Mouse (Mus musculus): Measurements from ENCODE around the gene C77080. TPM values are rescaled to one million over a fixed set of nuclear protein-coding genes. Genes with fewer than 3 reads are reported as not detected.

C77080 gene
- polyA plus RNA-seq, 1 experiment from 2014 or later = 9.6 TPM

DNA sequence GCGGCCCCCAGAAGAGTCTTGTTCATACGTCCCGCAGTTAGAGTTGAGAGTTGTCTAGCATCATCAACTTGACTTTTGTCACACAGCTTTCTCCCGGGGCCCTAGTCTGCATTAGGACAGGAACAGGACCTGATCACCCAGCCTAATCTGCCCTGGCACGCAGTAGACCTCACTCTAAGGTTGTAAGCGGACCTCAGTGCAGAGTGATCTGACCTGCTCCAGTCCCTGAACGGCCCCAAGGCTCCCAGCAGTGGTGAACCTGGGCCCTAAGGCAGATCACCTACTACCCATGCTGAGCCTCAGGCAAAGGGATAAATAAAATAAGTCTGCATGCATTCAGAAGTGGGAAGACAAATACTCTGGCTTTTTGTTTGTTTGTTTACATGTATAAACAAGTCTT is 11.9 kb downstream of the C77080 start:
- ATAC-seq (ENCODE audit: low FRiP score, low TSS enrichment) (no peak), DNase-seq (ENCODE audit: low spot score) (no peak)
- TF ChIP-seq CTCF (IDR thresholded peaks at IDR 0.05; ENCODE audit: low read depth) (no peak), EP300 (optimal IDR thresholded peaks at IDR 0.05) (no peak)
- Histone ChIP-seq H3K4me1 (replicated peaks; ENCODE audit: control insufficient read depth, insufficient read depth) (peaks cover 3% of the 10 kb centered on the region), H3K36me3 (ENCODE audit: control insufficient read depth, insufficient read depth, low read length) (no peaks in the 10 kb centered on the region), H3K4me2 (replicated peaks; ENCODE audit: low read depth) (no peak overlapping the region), H3K27me3 (ENCODE audit: control insufficient read depth, insufficient read depth, low read length) (no peaks in the 10 kb centered on the region), H3K4me3 (ENCODE audit: low read depth, low read length) (no peak overlapping the region), H3K27ac (replicated peaks) (peak overlapping the region; percentile 98), H3K9ac (ENCODE audit: low read length) (no peak overlapping the region), H3K9me3 (ENCODE audit: control insufficient read depth, low read length) (no peaks in the 10 kb centered on the region)
- WGBS = 52% methylated on average over 7 of the region's 7 CpGs

DNA sequence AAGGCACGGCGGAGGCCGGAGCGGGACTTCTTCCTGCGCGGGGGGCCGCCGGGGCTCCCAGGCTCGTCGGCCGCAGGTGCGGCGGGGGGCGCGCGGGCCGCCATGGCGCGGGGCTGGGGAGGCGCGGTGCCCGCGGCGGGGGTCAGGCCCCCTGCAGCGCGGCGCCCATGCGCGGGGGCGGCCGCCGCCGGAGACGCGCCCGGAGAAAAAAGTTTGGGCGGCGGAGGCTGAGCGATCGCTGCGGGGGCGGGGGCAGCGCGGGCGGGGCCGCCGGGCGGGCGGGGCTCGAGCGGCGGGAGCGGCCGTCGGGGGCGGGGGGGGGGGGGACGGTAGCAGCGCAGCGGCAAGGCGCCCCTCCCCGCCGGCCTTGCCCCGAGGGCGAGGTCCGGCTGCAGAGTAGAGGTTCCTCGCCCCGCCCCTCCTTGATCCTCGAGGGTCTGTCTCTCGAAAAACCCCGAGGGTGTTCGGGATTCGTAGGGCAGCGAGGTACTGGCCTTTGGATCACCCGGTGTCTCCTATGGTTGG is 12.9 kb downstream of the C77080 start:
- peak overlapping the region; percentile 82 for H3K4me2 ChIP-seq (replicated peaks; ENCODE audit: low read depth)
- peak overlapping the region; percentile 72 for H3K4me3 ChIP-seq (ENCODE audit: low read depth, low read length)
- DNase-seq (ENCODE audit: low spot score) = peak; percentile 78
- H3K9ac ChIP-seq (ENCODE audit: low read length) = peak overlapping the region; percentile 94
- H3K27ac ChIP-seq (replicated peaks) = peak overlapping the region; percentile 98
- H3K9me3 ChIP-seq (ENCODE audit: control insufficient read depth, low read length) = no peaks in the 10 kb centered on the region
- 2% methylated on average over 21 of the region's 74 CpGs for WGBS
- peaks cover 3% of the 10 kb centered on the region for H3K4me1 ChIP-seq (replicated peaks; ENCODE audit: control insufficient read depth, insufficient read depth)
- H3K36me3 ChIP-seq (ENCODE audit: control insufficient read depth, insufficient read depth, low read length) = no peaks in the 10 kb centered on the region
- peak; percentile 1; the same call in 1 of the 2 replicates for ATAC-seq (ENCODE audit: low FRiP score, low TSS enrichment)
- no peak for TF ChIP-seq EP300 (optimal IDR thresholded peaks at IDR 0.05)
- TF ChIP-seq CTCF (IDR thresholded peaks at IDR 0.05; ENCODE audit: low read depth) = no peak
- no peaks in the 10 kb centered on the region for H3K27me3 ChIP-seq (ENCODE audit: control insufficient read depth, insufficient read depth, low read length)

DNA sequence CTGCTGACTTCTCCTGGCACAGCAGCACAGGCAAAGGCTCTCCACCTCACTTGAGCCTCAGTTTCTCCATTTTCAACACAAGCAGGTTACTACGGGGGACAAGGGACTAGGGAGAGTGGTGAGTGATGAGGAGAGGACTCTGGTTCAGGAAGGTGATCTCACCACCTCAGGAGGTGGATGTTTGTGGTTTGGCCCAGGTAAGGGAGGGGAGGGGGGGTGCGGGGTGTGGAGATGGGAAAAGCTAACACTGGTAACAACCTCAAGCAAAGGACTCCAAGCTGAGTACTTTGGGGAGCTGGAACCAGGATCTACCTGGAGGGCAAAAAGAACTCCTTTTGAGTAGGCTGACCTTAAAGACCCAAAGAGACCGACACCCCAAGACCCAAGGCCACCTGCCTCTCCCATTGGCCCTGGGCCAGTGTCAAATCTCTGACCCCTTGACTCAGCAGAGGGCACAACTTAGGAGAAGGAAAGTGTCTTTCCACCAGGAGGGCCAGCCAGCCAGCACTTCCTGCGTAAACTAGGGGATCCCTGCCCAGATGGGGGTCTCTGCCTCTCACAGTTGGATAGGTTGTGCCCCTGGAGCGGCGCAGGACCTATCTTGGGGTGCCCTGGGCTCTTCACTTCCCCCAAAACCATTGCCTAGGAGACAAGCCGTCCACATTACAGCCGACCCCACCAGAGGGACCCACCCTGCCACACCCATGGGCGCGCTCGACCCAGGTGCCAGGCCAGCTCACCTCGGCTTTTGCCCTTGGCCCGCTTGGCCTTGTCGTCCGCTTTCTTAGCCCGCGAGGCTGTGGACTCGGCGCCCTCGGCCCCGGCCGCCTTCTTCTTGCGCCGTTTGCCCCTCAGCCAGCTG is 13.6 kb downstream of the C77080 start:
- DNase-seq (ENCODE audit: low spot score) (peak; percentile 83), ATAC-seq (ENCODE audit: low FRiP score, low TSS enrichment) (peak; percentile 35)
- 10% methylated on average over 23 of the region's 24 CpGs for WGBS
- peak overlapping the region; percentile 72 for H3K4me3 ChIP-seq (ENCODE audit: low read depth, low read length)
- no peaks in the 10 kb centered on the region for H3K9me3 ChIP-seq (ENCODE audit: control insufficient read depth, low read length)
- H3K4me2 ChIP-seq (replicated peaks; ENCODE audit: low read depth) = peak overlapping the region; percentile 82
- no peaks in the 10 kb centered on the region for H3K36me3 ChIP-seq (ENCODE audit: control insufficient read depth, insufficient read depth, low read length)
- peaks cover 3% of the 10 kb centered on the region for H3K4me1 ChIP-seq (replicated peaks; ENCODE audit: control insufficient read depth, insufficient read depth)
- peak overlapping the region; percentile 94 for H3K9ac ChIP-seq (ENCODE audit: low read length)
- no peaks in the 10 kb centered on the region for H3K27me3 ChIP-seq (ENCODE audit: control insufficient read depth, insufficient read depth, low read length)
- H3K27ac ChIP-seq (replicated peaks) = peak overlapping the region; percentile 98
- TF ChIP-seq EP300 (optimal IDR thresholded peaks at IDR 0.05) (no peak), CTCF (IDR thresholded peaks at IDR 0.05; ENCODE audit: low read depth) (no peak)

DNA sequence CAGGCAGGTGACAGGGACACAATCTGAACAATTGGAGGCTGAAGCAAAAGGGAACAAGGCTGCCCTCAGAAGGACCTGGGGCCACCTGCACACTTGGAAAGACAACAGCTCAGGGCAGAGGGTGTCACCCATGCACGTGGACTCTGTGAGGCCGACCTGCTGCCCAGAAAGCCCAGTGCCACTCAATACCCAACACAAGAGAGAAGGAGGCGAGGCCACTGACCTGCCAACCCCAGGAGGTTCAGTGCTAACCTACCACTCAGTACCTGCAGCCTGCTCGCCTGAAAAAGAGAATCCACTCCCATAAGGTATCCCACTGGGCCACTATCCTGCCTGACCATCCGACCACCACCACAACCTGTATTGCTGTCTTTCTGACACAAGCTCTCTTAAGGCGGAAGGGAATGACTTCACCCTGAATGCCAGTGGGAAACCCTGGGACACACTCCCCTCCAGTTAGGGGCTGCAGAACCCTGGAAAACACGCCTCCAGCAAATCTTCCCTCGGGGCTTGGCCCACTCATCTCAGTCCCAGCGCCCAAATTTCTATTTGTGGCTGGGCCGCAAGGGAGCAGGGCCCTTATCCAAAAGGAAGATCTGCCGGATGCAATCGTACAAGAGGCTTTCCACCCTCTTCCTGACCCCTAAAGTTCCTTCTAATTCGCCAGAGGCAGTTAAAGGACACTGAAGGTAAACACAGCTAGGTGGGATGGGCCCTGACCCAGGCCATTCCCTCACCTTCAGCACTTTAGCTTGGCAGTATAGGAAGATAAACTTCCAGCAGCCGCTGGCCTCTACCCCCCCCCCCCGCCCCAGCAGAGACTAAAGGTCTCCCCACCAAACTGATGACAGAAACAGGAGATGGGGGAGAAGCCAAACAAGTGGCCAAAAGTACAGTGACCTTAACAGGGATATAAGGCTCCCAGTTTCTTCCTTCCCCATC is 14.6 kb downstream of the C77080 start:
- TF ChIP-seq CTCF (IDR thresholded peaks at IDR 0.05; ENCODE audit: low read depth) = no peak

DNA sequence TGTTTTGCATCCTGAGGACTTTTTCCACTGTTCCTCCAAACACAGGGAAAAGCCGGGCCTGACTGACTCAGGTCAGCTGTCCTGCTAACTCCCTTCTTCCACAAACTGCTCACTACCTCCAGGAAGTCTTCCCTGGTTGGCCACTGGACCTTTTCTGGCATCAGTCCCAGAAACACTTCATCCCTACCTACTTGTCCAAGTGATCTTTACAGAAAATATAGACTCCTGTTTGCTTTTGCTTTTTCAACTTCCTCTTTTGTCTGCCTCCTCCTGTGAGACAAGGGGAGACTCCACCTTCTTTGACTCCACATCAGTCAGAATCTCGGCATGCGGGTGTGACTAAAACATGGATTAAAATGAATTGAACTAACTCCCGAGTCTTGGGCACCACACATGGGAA is 16.4 kb downstream of the C77080 start:
- no peaks in the 10 kb centered on the region for H3K27me3 ChIP-seq (ENCODE audit: control insufficient read depth, insufficient read depth, low read length)
- H3K27ac ChIP-seq (replicated peaks) = peak overlapping the region; percentile 77
- H3K4me2 ChIP-seq (replicated peaks; ENCODE audit: low read depth) = peak overlapping the region; percentile 82; the same call in 1 of the 2 replicates
- H3K36me3 ChIP-seq (ENCODE audit: control insufficient read depth, insufficient read depth, low read length) = no peaks in the 10 kb centered on the region
- no peaks in the 10 kb centered on the region for H3K9me3 ChIP-seq (ENCODE audit: control insufficient read depth, low read length)
- WGBS = 31% methylated on average over 4 of the region's 4 CpGs
- H3K4me1 ChIP-seq (replicated peaks; ENCODE audit: control insufficient read depth, insufficient read depth) = peaks cover 3% of the 10 kb centered on the region; the same call in 1 of the 2 replicates
- no peak overlapping the region for H3K4me3 ChIP-seq (ENCODE audit: low read depth, low read length)
- peak; percentile 51 for ATAC-seq (ENCODE audit: low FRiP score, low TSS enrichment)
- no peak overlapping the region for H3K9ac ChIP-seq (ENCODE audit: low read length)
- peak; percentile 79 for DNase-seq (ENCODE audit: low spot score)
- no peak for TF ChIP-seq CTCF (IDR thresholded peaks at IDR 0.05; ENCODE audit: low read depth)
- TF ChIP-seq EP300 (optimal IDR thresholded peaks at IDR 0.05) = no peak

More for the DNA sequence above, 14.6 kb downstream of the C77080 start:
- Histone ChIP-seq H3K9ac (ENCODE audit: low read length) (peak overlapping the region; percentile 94), H3K36me3 (ENCODE audit: control insufficient read depth, insufficient read depth, low read length) (no peaks in the 10 kb centered on the region), H3K27ac (replicated peaks) (peak overlapping the region; percentile 98), H3K4me1 (replicated peaks; ENCODE audit: control insufficient read depth, insufficient read depth) (peaks cover 6% of the 10 kb centered on the region), H3K4me3 (ENCODE audit: low read depth, low read length) (peak overlapping the region; percentile 72), H3K4me2 (replicated peaks; ENCODE audit: low read depth) (peak overlapping the region; percentile 82), H3K9me3 (ENCODE audit: control insufficient read depth, low read length) (no peaks in the 10 kb centered on the region), H3K27me3 (ENCODE audit: control insufficient read depth, insufficient read depth, low read length) (no peaks in the 10 kb centered on the region)
- no peak for ATAC-seq (ENCODE audit: low FRiP score, low TSS enrichment)
- WGBS = 38% methylated on average over 15 of the region's 15 CpGs
- DNase-seq (ENCODE audit: low spot score) = peak; percentile 42
